Mouse (Mus musculus) B cell, adult (primary cell): ENCODE results near the gene B3gat1. TPM values are rescaled to one million over a fixed set of nuclear protein-coding genes. Genes with fewer than 3 reads are reported as not detected.

Experiments
- total RNA-seq: library from RNA; stranded (reverse); gene quantifications from 4 replicates; pipeline ENCODE4 v1.2.4, GENCODE M21; 2023; ENCODE audit not compliant: inconsistent age

The B3gat1 gene
- not detected in 4 replicates for total RNA-seq

GRCm38 (mm10) chr9:26733206-26733891 lies at the start of gene B3gat1:
B3gat1 (plus strand) TSS chr9:26733728.

DNA sequence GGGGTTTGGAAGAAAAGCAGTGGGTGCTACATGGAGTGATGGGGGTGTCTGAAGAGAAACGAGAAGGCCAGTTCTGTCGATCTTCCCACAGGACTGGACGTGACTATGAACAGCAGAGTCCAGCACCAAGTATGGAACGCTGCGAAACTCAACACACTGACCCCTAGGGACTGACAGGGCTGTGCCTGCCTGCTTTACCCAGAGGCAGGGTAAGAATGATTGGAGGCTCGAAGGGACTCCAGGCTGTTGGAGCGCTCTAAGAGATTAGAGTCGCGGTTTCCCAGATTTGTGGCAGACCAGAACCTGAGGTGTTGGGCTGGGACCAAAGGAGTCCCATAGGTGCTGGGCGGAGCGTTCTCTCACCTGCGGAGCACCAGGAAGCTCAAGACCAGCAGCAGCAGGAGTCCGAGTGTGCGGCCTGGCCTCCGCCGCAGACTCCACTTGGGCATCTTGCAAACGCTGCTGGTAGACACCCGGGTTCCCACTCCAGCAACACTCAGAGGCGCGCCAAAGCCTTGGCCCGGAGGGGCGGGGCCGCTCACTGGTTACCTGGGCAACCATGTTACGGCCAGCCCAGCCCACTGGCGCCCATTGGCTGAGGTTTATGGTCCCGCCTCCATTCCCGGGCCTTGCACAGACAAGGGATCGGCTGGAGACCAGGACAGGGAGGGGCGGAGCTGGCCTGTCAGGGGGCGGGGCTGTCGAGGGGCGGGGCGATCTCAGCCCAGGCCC lies 72.6 kb downstream of the B3gat1 start, which contains the start of gene Glb1l2:
Glb1l2 (minus strand) TSS at position 534 of the 732 bp plus-strand sequence.

Other genes with a start within 250 kb of the B3gat1 start
- gene Glb1l2, start 72.7 kb downstream of the B3gat1 start, total RNA-seq: not detected in 4 replicates
- not detected in 4 replicates for gene Glb1l3, start 127.2 kb downstream of the B3gat1 start, total RNA-seq
- not detected in 4 replicates for gene Gm1110, start 189.4 kb downstream of the B3gat1 start, total RNA-seq